Mouse (Mus musculus) myocyte (in vitro differentiated cells): ENCODE data around the gene Fxyd1. TPM values are rescaled to one million over a fixed set of nuclear protein-coding genes. Genes with fewer than 3 reads are reported as not detected.
A peak's percentile ranks its signal among the peaks of the same experiment; 100 is the strongest.

ENCODE experiments used
- H3K27me3 ChIP-seq: one replicate; pipeline ENCODE4 v1.6.1; 2011; ENCODE audit not compliant: control insufficient read depth, insufficient read depth, insufficient read length
- H3K36me3 ChIP-seq: one replicate; pipeline ENCODE4 v1.6.1; 2011; ENCODE audit not compliant: control insufficient read depth, insufficient read depth
- H3K4me2 ChIP-seq: one replicate; pipeline ENCODE4 v1.6.1; 2011; ENCODE audit warnings: low read depth, control low read depth
- H3K4me3 ChIP-seq: one replicate; pipeline ENCODE4 v1.5.1; 2011; ENCODE audit warnings: mild to moderate bottlenecking, control low read depth, moderate library complexity
- H3K79me2 ChIP-seq: one replicate; pipeline ENCODE4 v1.6.1; 2011; ENCODE audit not compliant: control insufficient read depth, insufficient read depth
- H3ac ChIP-seq: one replicate; pipeline ENCODE4 v1.6.1; 2011; ENCODE audit not compliant: control insufficient read depth, insufficient read length
- CEBPB ChIP-seq: IDR thresholded peaks from 2 replicates; pipeline ENCODE4 v1.6.1; 2011; ENCODE audit warnings: mild to moderate bottlenecking, moderate library complexity; ENCODE audit not compliant: poor library complexity, insufficient read depth, severe bottlenecking
- E2F4 ChIP-seq: IDR thresholded peaks from one replicate; pipeline ENCODE4 v1.6.1; 2011; ENCODE audit warnings: mild to moderate bottlenecking, control low read depth, moderate library complexity; ENCODE audit not compliant: insufficient read depth
- MAX ChIP-seq: IDR thresholded peaks from one replicate; pipeline ENCODE4 v1.6.1; 2011; ENCODE audit warnings: low read depth, mild to moderate bottlenecking, control low read depth
- MYOD1 ChIP-seq, 3 experiments: IDR thresholded peaks; one replicate each; pipeline ENCODE4 v1.6.1; 2011; ENCODE audit warnings: control low read depth in 2 of 3, low read depth in 2 of 3, mild to moderate bottlenecking in 2 of 3, moderate library complexity in 1 of 3; ENCODE audit not compliant: insufficient read length in 2 of 3, control insufficient read depth in 1 of 3
- MYOG ChIP-seq, 3 experiments: IDR thresholded peaks; one replicate each; pipeline ENCODE4 v1.6.1; 2011; ENCODE audit warnings: control low read depth in 2 of 3, low read depth in 2 of 3, mild to moderate bottlenecking in 2 of 3; ENCODE audit not compliant: insufficient read length in 2 of 3, control insufficient read depth in 1 of 3, insufficient read depth in 1 of 3
- POLR2A ChIP-seq: IDR thresholded peaks from one replicate; pipeline ENCODE4 v1.6.1; 2011; ENCODE audit warnings: low read depth, mild to moderate bottlenecking, control low read depth, moderate library complexity; ENCODE audit not compliant: insufficient read length
- POLR2AphosphoS2 ChIP-seq: IDR thresholded peaks from one replicate; pipeline ENCODE4 v1.6.1; 2011; ENCODE audit warnings: low read depth, control low read depth; ENCODE audit not compliant: insufficient read length
- REST ChIP-seq: IDR thresholded peaks from one replicate; pipeline ENCODE4 v1.6.1; 2011; ENCODE audit warnings: mild to moderate bottlenecking, control low read depth, moderate library complexity; ENCODE audit not compliant: insufficient read depth, insufficient read length
- SRF ChIP-seq: IDR thresholded peaks from one replicate; pipeline ENCODE4 v1.6.1; 2011; ENCODE audit warnings: low read depth; ENCODE audit not compliant: control insufficient read depth, insufficient read length
- TCF12 ChIP-seq: IDR thresholded peaks from one replicate; pipeline ENCODE4 v1.6.1; 2011; ENCODE audit warnings: mild to moderate bottlenecking, control low read depth; ENCODE audit not compliant: poor library complexity, insufficient read depth, severe bottlenecking
- TCF3 ChIP-seq: IDR thresholded peaks from one replicate; pipeline ENCODE4 v1.6.1; 2011; ENCODE audit warnings: low read depth, control low read depth; ENCODE audit not compliant: insufficient read length
- USF1 ChIP-seq: IDR thresholded peaks from one replicate; pipeline ENCODE4 v1.6.1; 2011; ENCODE audit warnings: low read depth, mild to moderate bottlenecking, control low read depth, moderate library complexity
- polyA plus RNA-seq: library from polyadenylated mRNA; unstranded; fragments of >200 nt; fragmentation: generic; extraction: Trizol; gene quantifications from one replicate; pipeline ENCODE4 v1.2.1, GENCODE M21; 2012; ENCODE audit warnings: missing spikeins

Fxyd1 gene
- polyA plus RNA-seq, 1 experiment, result 8.4 TPM

DNA sequence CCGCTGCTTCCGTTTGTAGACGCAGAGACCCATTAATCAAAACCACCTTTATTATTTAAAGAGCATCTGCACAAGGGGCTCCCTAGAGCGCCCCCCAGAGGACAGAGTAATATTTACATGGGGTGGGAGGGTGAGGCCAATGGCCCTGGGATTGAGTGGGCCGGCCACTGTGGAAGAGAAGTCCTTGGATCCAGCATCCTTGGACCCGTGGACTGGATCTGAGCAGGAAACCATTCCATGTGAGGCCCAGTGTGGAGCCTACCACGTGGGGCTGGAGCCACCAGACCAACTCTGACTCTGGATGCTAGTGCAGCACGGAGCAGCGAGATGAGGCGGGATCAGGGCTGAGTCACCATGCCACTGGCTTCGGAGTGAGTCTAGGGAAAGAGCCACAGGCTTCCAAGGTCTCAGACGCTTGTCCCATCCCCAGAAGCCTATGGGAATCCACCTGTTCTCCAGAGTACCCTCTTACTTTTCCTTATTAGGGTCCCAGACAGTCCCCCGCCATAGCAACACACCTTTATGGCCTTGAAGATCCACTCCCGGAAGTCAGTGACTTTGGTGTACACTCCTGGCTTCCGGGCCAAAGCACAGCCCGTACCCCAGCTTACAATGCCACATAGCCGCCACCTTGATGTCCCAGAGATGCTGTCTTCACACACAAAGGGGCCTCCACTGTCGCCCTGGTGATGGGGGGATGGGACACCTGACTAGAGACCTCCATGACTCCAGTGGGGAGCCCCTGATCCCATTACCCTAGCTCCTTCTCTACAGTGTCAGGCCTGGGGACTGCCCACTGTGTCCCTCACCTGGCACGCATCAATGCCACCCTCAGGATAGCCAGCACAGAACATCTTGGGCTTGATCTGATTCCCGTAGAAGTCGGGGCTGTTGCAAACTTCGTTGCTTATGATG, 42.0 kb upstream of the Fxyd1 start:
- Histone ChIP-seq H3K79me2 (no peaks in the 10 kb centered on the region), H3ac (no peak overlapping the region), H3K4me3 (no peak overlapping the region), H3K27me3 (peaks cover 27% of the 10 kb centered on the region), H3K36me3 (no peaks in the 10 kb centered on the region), H3K4me2 (no peak overlapping the region)
- TF ChIP-seq E2F4 (no peak), MYOG (IDR thresholded peaks at IDR 0.05; ENCODE audit: control insufficient read depth in 1 of 3, insufficient read depth in 1 of 3, insufficient read length in 2 of 3, low read depth in 2 of 3) (no peak), SRF (no peak), CEBPB (no peak), MYOD1 (IDR thresholded peaks at IDR 0.05; ENCODE audit: control insufficient read depth in 1 of 3, insufficient read length in 2 of 3, low read depth in 2 of 3) (no peak), REST (no peak), TCF12 (no peak), POLR2AphosphoS2 (no peak), TCF3 (no peak), MAX (no peak), POLR2A (no peak), USF1 (no peak)

DNA sequence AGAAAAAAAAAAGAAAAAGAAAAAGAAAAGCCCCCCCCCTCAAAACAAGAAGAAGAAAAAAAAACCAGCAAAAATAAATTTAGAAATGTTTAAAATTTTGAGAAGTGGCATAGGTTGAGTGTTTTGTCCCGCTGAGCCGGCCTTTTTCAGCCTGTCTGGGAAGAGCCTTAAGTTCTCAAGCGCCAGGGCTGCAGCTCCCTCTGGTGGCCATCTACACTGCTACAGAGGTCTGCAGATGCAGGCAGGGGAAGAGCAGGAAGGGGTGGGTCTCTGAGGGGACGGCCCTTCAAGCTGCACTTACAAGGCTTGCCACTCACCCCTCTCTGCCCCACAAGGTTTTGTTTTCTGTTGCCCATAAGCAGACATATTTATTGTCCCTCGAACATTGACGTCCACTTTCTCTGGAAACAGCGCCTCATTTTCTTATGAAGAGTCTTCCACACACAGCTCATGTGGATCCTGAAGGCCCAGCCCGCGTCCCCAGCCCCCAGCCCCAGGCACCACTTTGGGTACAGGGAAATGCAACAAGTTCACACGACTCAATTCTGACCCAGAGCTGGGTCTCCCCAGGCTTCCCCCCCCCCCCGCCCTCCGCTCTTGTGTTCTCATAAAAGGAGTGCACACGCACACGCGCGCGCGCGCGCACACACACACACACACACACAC, 40.7 kb upstream of the Fxyd1 start:
- H3K27me3 ChIP-seq, result peaks cover 21% of the 10 kb centered on the region
- no peak overlapping the region for H3ac ChIP-seq
- TF ChIP-seq TCF3 (no peak), MYOD1 (IDR thresholded peaks at IDR 0.05; ENCODE audit: control insufficient read depth in 1 of 3, insufficient read length in 2 of 3, low read depth in 2 of 3) (no peak), TCF12 (no peak), POLR2A (no peak)
- H3K4me2 ChIP-seq, result no peak overlapping the region
- no peaks in the 10 kb centered on the region for H3K79me2 ChIP-seq
- no peak overlapping the region for H3K4me3 ChIP-seq
- no peaks in the 10 kb centered on the region for H3K36me3 ChIP-seq

DNA sequence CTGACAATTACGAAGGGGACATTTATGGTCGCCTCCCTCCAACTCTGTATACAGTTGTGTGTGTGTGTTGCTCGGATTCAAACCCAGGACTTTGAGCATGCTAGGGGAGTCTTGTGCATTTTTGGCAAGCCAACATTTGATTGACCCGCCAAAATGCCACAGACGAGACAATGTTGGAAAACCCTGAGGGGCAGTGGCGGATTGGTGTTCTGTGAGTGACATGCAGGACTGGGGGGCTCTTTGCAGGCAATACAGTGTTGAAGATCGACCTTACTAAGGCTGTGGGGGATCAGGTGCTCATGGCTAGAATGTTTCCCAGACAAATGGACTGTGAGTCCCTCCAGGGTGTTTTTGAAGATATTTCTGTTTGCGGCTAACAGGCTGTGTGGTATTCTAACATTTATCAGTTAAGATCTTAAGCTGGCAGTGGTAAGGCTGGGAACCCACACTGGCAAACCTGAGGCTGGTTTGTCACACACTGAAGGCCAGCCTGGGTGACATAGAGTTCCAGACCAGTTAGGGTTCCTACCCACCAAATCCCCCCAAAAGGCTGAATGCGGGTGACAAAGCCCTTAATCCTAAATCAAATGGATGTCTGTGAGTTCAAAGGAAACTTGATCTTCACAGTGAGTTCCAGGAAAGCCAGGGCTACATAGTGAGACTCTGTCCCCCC, 40.0 kb upstream of the Fxyd1 start:
- Histone ChIP-seq H3ac (no peak overlapping the region), H3K4me3 (no peak overlapping the region), H3K4me2 (no peak overlapping the region), H3K36me3 (no peaks in the 10 kb centered on the region), H3K79me2 (no peaks in the 10 kb centered on the region), H3K27me3 (peaks cover 17% of the 10 kb centered on the region)
- TF ChIP-seq POLR2A (no peak), TCF12 (no peak), E2F4 (no peak), REST (no peak), SRF (no peak), CEBPB (no peak), USF1 (no peak)

DNA sequence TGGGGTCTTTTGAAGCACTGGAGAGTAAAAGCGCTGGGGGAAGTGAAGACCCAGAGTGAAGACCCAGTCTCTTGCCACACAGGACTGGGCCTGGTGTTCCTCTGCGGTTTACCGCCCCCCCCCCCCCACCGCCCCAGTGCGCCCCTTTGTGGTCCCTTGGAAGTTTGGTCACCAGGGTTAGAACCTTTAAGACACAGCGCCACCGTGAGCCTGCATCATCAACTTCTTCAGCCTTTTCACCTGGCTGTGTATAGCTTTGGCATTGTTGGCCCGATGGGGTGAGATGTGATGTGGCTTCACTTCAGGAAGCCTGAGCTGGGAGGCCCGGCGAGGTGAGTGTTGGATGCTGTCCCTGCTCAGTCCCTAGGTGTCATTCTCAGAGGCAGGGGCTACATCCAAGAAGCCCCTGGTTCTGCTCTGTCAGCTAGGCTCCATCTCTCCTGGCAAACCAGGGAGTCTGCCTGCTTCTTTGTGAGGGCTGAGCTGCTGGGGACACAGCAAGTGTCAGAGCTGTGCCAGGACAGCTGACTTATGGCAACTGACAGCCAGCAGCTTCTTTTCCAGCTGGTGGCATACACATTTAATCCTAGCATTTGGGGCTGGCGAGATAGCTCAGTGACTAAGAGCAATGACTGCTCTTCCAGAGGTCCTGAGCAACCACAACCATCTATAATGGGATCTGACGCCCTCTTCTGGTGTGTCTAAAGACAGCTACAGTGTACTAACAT, 37.9 kb upstream of the Fxyd1 start:
- H3K27me3 ChIP-seq, result peaks cover 12% of the 10 kb centered on the region
- H3K4me3 ChIP-seq, result no peak overlapping the region
- H3K36me3 ChIP-seq, result no peaks in the 10 kb centered on the region
- H3ac ChIP-seq, result no peak overlapping the region
- H3K79me2 ChIP-seq, result no peaks in the 10 kb centered on the region
- H3K4me2 ChIP-seq, result no peak overlapping the region
- peak in 1 of 3 experiments; percentile 16 for TF ChIP-seq MYOG (IDR thresholded peaks at IDR 0.05; ENCODE audit: control insufficient read depth in 1 of 3, insufficient read depth in 1 of 3, insufficient read length in 2 of 3, low read depth in 2 of 3)
- TF ChIP-seq E2F4, result no peak
- TF ChIP-seq POLR2AphosphoS2, result no peak
- no peak for TF ChIP-seq CEBPB
- no peak for TF ChIP-seq SRF
- no peak for TF ChIP-seq REST
